Mouse (Mus musculus) liver, embryonic 18 days (tissue): ENCODE data around the gene Ndufs1. TPM values are rescaled to one million over a fixed set of nuclear protein-coding genes. Genes with fewer than 3 reads are reported as not detected.

Source experiments
- polyA plus RNA-seq: library from polyadenylated mRNA; depleted of rRNA; stranded (reverse); fragments of >200 nt; gene quantifications from 2 replicates; pipeline ENCODE4 v1.2.3, GENCODE M21; 2012; rRNA removed

The Ndufs1 gene
- 62.8 and 66.3 TPM in 2 replicates for polyA plus RNA-seq

GRCm38 (mm10) chr1:63176604-63177421, at the start of gene Ndufs1, which contains the start of gene Eef1b2:
Ndufs1 (minus strand) TSS chr1:63176833.
Eef1b2 (plus strand) TSS chr1:63176825.

DNA sequence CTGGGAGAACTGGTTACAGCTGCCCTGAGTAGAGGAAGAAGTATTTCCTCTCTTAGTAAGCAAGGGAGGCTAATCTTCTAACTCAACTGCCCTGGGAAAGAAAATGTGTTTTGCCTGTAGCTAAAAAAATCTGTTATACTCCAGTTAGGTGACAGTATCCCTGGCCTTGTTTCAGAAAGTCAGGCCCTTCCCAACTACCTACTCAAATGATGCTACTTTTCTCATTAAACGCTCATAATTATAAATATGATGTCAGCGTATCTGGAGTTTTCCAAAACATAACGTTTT, 37.6 kb upstream of the Ndufs1 start, which contains the start of gene Gpr1:
Gpr1 (minus strand) TSS at position 273 of the 288 bp plus-strand sequence.

DNA sequence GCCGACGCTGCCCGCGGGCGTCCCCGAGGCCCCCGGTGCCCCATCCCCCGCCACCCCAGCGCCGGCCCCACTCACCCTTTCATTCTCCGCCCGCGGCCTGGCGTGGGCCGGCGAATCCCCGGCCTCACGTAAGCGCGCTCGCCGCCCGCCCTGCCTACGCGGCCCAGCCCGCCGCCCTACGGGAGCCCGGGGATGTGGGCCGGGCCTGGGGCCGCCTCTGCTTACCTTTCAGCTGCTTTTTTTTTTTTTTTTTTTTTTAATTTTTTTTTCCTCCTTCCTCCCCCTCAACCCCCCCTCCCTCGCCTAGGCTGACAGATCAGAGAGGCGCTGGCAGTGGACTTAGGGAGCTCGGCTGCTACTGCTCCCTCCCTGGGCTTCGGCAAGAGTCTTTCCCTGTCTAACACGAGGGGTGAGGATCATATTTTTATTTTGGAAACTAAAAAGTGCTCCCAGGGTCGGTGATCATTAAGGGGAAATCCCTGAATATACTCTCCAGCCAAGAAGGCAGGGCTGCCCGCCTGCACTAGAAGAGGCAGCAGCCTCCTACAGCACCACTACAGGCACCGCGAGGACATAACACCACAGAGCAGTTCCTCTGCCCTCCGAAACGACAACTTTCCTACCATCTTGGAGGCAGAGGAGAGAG, 62.4 kb downstream of the Ndufs1 start, which contains the start of gene Ino80d:
Ino80d (minus strand) TSS at position 532 of the 646 bp plus-strand sequence.

Other genes with a start within 250 kb of the Ndufs1 start
- 2.5 and 3.1 TPM in 2 replicates for gene Ino80d, start 62.2 kb downstream of the Ndufs1 start, polyA plus RNA-seq
- 517 and 669 TPM in 2 replicates for gene Eef1b2, start within 50 bp of the Ndufs1 start, polyA plus RNA-seq
- 0.03 and 0.10 TPM in 2 replicates for gene Gpr1, start 37.7 kb upstream of the Ndufs1 start, polyA plus RNA-seq
- 0.10 and 0.13 TPM in 2 replicates for gene Zdbf2, start 96.4 kb upstream of the Ndufs1 start, polyA plus RNA-seq